Mouse (Mus musculus) brain, embryonic 14.5 days (tissue): ENCODE data around the gene Ccdc24.

Experiments
- CTCF ChIP-seq: fragments of 200-500 bp; IDR thresholded peaks from 2 replicates; pipeline ENCODE4 v1.5.1; 2012; ENCODE audit warnings: inconsistent platforms, mild to moderate bottlenecking, moderate library complexity, borderline replicate concordance; ENCODE audit not compliant: insufficient read depth, insufficient read length; ENCODE audit errors: extremely low read depth
- POLR2A ChIP-seq: fragments of 200-500 bp; IDR thresholded peaks from 2 replicates; pipeline ENCODE4 v1.6.1; 2012; ENCODE audit warnings: mild to moderate bottlenecking, inconsistent platforms, borderline replicate concordance; ENCODE audit not compliant: poor library complexity, insufficient read depth, insufficient read length, severe bottlenecking; ENCODE audit errors: extremely low read depth

- no peak for TF ChIP-seq POLR2A
- no peak for TF ChIP-seq CTCF
Measured at GRCm38 (mm10) chr4:117843101-117843500, 29.3 kb downstream of the Ccdc24 start.
